Mouse (Mus musculus) intestine, postnatal 0 days (tissue): ENCODE data around the gene Vmn1r57. TPM values are rescaled to one million over a fixed set of nuclear protein-coding genes. Genes with fewer than 3 reads are reported as not detected.
"Not testable (repeated sequence)": the region's sequence is repeated elsewhere in the genome, so short reads cannot be mapped to it uniquely, and the experiment has no call there.

Experiments
- ATAC-seq: fragments of 200-750 bp; cut with Nextera tagmentation; 2 replicates; pipeline ENCODE4 v1.8.0; 2017; ENCODE audit warnings: mild to moderate bottlenecking, moderate TSS enrichment, moderate library complexity
- H3K27ac ChIP-seq: fragments of 300-500 bp; sonication (generic); 2 replicates; pipeline ENCODE4 v1.5.1; 2014; ENCODE audit warnings: mild to moderate bottlenecking, low read depth, low read length, moderate library complexity
- H3K27me3 ChIP-seq: fragments of 300-500 bp; sonication (generic); replicated peaks from 2 replicates; pipeline ENCODE4 v1.6.1; 2014; ENCODE audit warnings: low read length, mixed read lengths; ENCODE audit not compliant: control insufficient read depth, insufficient read depth
- H3K36me3 ChIP-seq: fragments of 300-500 bp; sonication (generic); 2 replicates; pipeline ENCODE4 v1.6.1; 2014; ENCODE audit warnings: mild to moderate bottlenecking, moderate library complexity; ENCODE audit not compliant: control insufficient read depth, insufficient read depth
- H3K4me1 ChIP-seq: fragments of 300-500 bp; sonication (generic); replicated peaks from 2 replicates; pipeline ENCODE4 v1.6.1; 2014; ENCODE audit warnings: antibody characterized with exemption, low read length, mixed read lengths; ENCODE audit not compliant: control insufficient read depth, insufficient read depth
- H3K4me2 ChIP-seq: fragments of 300-500 bp; sonication (generic); replicated peaks from 2 replicates; pipeline ENCODE4 v1.6.1; 2014; ENCODE audit warnings: low read depth, mild to moderate bottlenecking, moderate library complexity
- H3K4me3 ChIP-seq: fragments of 300-500 bp; sonication (generic); 2 replicates; pipeline ENCODE4 v1.5.1; 2014; ENCODE audit warnings: low read depth, low read length
- H3K9ac ChIP-seq: fragments of 300-500 bp; sonication (generic); 2 replicates; pipeline ENCODE4 v1.6.1; 2014; ENCODE audit warnings: mild to moderate bottlenecking, low read depth, low read length
- H3K9me3 ChIP-seq: fragments of 300-500 bp; sonication (generic); 2 replicates; pipeline ENCODE4 v1.6.1; 2016; ENCODE audit warnings: mixed run types; ENCODE audit not compliant: control insufficient read depth
- CTCF ChIP-seq: sonication (generic); IDR thresholded peaks from 2 replicates; pipeline ENCODE4 v1.5.1; 2016; ENCODE audit warnings: low read depth, mild to moderate bottlenecking, control low read depth, antibody characterized with exemption, moderate library complexity
- WGBS: fragments of 180-500 bp; shearing (Covaris S2); extraction: QIAGEN DNeasy Blood & Tissue Kit; methylation state at CpG from one replicate; pipeline ENCODE4 v1.1.7; 2014; 5-methylcytosine and 5-hydroxymethylcytosine counted together
- polyA plus RNA-seq: library from polyadenylated mRNA; unstranded; fragments of >200 nt; fragmentation: Nextera tagmentation; extraction: Ambion mirVana; gene quantifications from 2 replicates; pipeline ENCODE4 v1.2.1, GENCODE M21; 2015

Vmn1r57 gene
- polyA plus RNA-seq = not detected in 2 replicates

GRCm38 (mm10) chr7:5218193-5218592 lies at the start of gene Vmn1r57:
Gene Vmn1r57 (plus strand): TSS chr7:5218493.
- ATAC-seq, H3K9me3 ChIP-seq, H3K27me3 ChIP-seq, H3K4me3 ChIP-seq, H3K36me3 ChIP-seq, H3K4me2 ChIP-seq, H3K4me1 ChIP-seq, H3K9ac ChIP-seq, H3K27ac ChIP-seq: not testable (repeated sequence)
- WGBS = 69% methylated on average over 1 of the region's 1 CpGs

GRCm38 (mm10) chr7:5196647-5197046 lies 21.6 kb upstream of the Vmn1r57 start, which contains the start of gene Vmn1r56:
Gene Vmn1r56 (minus strand): TSS chr7:5196747.
- not testable (repeated sequence) for H3K4me3 ChIP-seq, H3K9me3 ChIP-seq, H3K9ac ChIP-seq, H3K36me3 ChIP-seq, ATAC-seq, H3K4me2 ChIP-seq, H3K27ac ChIP-seq, H3K4me1 ChIP-seq, H3K27me3 ChIP-seq

- Histone ChIP-seq H3K4me2 (no peak overlapping the region), H3K4me3 (no peak overlapping the region), H3K36me3 (no peaks in the 10 kb centered on the region), H3K27ac (no peak overlapping the region), H3K4me1 (no peaks in the 10 kb centered on the region), H3K9ac (no peak overlapping the region), H3K9me3 (no peaks in the 10 kb centered on the region), H3K27me3 (no peaks in the 10 kb centered on the region)
- no peak for TF ChIP-seq CTCF
- ATAC-seq = no peak
- WGBS = 79% methylated on average over 3 of the region's 3 CpGs
These were observed 44.8 kb downstream of the Vmn1r57 start for GRCm38 (mm10) chr7:5263051-5263450.

Other genes starting within 250 kb of the Vmn1r57 start
- gene Sbk3, start 247.3 kb upstream of the Vmn1r57 start, polyA plus RNA-seq = not detected in 2 replicates
- 10.5 and 12.9 TPM in 2 replicates for gene Zfp579, start 222.3 kb upstream of the Vmn1r57 start, polyA plus RNA-seq
- gene Zfp524, start 204.1 kb upstream of the Vmn1r57 start, polyA plus RNA-seq = 21.9 and 22.6 TPM in 2 replicates
- 15.5 and 16.1 TPM in 2 replicates for gene Fiz1, start 203.8 kb upstream of the Vmn1r57 start, polyA plus RNA-seq
- gene Gm44973, start 203.0 kb upstream of the Vmn1r57 start, polyA plus RNA-seq = 4.4 and 4.7 TPM in 2 replicates
- gene Zfp865, start 198.1 kb upstream of the Vmn1r57 start, polyA plus RNA-seq = 2.3 and 2.6 TPM in 2 replicates
- gene Ccdc106, start 197.9 kb upstream of the Vmn1r57 start, polyA plus RNA-seq = 8.3 and 8.8 TPM in 2 replicates
- not detected in 2 replicates for gene 4632433K11Rik, start 184.4 kb upstream of the Vmn1r57 start, polyA plus RNA-seq
- 6.4 and 6.5 TPM in 2 replicates for gene Zfp784, start 180.0 kb upstream of the Vmn1r57 start, polyA plus RNA-seq
- gene Zfp580, start 167.0 kb upstream of the Vmn1r57 start, polyA plus RNA-seq = 15.8 and 16.9 TPM in 2 replicates
- 48.3 and 51.4 TPM in 2 replicates for gene U2af2, start 156.3 kb upstream of the Vmn1r57 start, polyA plus RNA-seq
- 98.0 and 106 TPM in 2 replicates for gene Epn1, start 138.3 kb upstream of the Vmn1r57 start, polyA plus RNA-seq
- not detected in 2 replicates for gene Rfpl4, start 101.5 kb upstream of the Vmn1r57 start, polyA plus RNA-seq
- gene Rasl2-9, start 92.5 kb upstream of the Vmn1r57 start, polyA plus RNA-seq = 1.6 and 2.3 TPM in 2 replicates
- gene Vmn1r55, start 68.8 kb upstream of the Vmn1r57 start, polyA plus RNA-seq = not detected in 2 replicates
- gene Vmn1r56, start 21.7 kb upstream of the Vmn1r57 start, polyA plus RNA-seq = not detected in 2 replicates
- not detected in 2 replicates for gene Gm5065, start 132.0 kb downstream of the Vmn1r57 start, polyA plus RNA-seq
- not detected in 2 replicates for gene Nlrp2, start 132.5 kb downstream of the Vmn1r57 start, polyA plus RNA-seq
- gene Vmn1r58, start 194.9 kb downstream of the Vmn1r57 start, polyA plus RNA-seq = not detected in 2 replicates
- gene Vmn1r59, start 238.3 kb downstream of the Vmn1r57 start, polyA plus RNA-seq = not detected in 2 replicates